Mouse (Mus musculus): ENCODE measurements around the gene Kctd3. TPM values are rescaled to one million over a fixed set of nuclear protein-coding genes. Genes with fewer than 3 reads are reported as not detected.

The Kctd3 gene
- 10.4 and 12.9 TPM in 2 replicates for polyA plus RNA-seq (2012; ENCODE audit: insufficient read depth, insufficient read length, missing spikeins)

DNA sequence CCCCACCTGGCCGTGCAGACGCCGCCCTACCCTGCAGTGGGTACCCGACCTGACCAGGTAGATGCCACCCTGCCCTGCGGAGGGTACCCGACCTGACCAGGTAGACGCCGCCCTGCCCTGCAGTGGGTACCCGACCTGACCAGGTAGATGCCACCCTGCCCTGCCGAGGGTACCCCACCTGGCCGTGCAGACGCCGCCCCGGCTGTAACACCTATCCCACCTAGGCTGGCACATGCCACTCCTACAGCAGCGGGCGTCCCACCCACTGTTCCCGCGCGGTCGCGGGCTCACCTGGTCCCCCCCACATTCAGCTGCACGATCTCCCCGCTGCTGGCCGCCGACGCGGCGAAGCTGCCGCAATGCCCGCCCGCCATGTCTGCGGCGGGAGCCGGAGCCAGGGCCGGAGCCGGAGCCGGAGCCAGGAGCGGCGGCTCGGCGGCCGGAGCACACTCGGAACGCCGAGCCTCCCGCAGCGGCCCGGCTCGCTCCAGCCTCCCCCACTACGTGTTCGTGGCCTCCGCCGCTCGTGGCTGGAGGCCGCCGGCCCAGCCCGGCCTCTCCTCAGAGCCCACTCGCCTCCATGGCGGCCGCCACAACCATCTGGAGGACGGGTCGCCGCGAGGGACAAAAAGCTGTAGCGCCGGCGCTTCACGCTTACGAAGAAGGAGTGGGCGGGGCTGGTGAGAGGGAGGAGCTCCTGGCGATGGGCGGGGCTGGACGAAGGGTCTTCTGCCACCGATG, at the start of gene Kctd3:
TSS of gene Kctd3 (minus strand) at position 603 of the 741 bp plus-strand sequence.
- Histone ChIP-seq H3K4me3 (ENCODE audit: insufficient read depth, low read length) (peak within 1 kb of the TSS; percentile 79), H3K27ac (ENCODE audit: insufficient read depth, low read depth, low read length) (no peak within 1 kb of the TSS), H3K4me1 (ENCODE audit: control insufficient read depth, insufficient read depth, low read length) (peaks cover 12% of the 10 kb centered on the region)
- no peak for TF ChIP-seq CTCF (IDR thresholded peaks at IDR 0.05; ENCODE audit: low read depth, low read length)
- peak; percentile 41; the same call in 1 of the 2 replicates for TF ChIP-seq POLR2A (IDR thresholded peaks at IDR 0.05; ENCODE audit: borderline replicate concordance, low read depth, low read length)

DNA sequence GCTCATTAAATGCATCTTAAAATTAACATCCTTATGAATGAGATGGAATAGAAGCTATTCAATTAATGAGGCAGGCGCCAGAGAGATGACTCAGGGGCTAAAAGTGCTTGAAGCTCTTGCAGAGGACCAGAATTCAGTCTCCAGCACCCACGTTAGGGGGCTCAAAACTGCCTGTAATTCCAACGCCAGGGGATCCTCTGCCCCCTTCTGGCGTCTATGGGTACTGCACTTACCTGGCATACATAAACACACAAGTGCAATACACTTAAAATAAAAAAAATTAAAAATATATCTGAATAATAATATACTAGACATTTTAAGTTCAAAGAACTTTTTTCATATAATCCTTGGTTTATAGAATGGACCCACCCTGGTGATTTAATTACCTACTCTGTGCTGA, 49.8 kb upstream of the Kctd3 start:
- Histone ChIP-seq H3K4me1 (ENCODE audit: control insufficient read depth, insufficient read depth, low read length) (peaks cover 8% of the 10 kb centered on the region), H3K4me3 (ENCODE audit: insufficient read depth, low read length) (no peak overlapping the region), H3K27ac (ENCODE audit: insufficient read depth, low read depth, low read length) (no peak overlapping the region)
- TF ChIP-seq POLR2A (IDR thresholded peaks at IDR 0.05; ENCODE audit: borderline replicate concordance, low read depth, low read length) = no peak
- TF ChIP-seq CTCF (IDR thresholded peaks at IDR 0.05; ENCODE audit: low read depth, low read length) = 0 out of 2 replicates have a peak, but pooled peaks have one; percentile 19

DNA sequence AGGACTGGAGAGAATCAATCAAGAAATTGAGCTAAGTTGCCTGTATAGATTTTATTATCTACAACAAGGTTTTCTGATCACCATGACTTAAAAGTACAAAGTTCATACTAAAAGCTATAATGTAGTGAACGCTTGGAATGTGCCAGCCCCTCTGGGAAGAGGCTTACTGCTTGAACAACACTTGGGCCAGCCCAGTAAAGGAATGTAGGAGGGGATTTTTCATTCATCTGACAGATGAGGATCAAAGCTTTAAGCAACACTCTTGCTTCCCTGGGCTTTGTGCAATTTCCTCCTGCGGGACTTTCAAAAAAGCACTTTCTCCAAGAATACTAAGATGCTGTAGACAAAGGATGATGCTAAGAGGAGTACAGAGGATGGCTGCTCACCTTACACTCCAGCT, 48.3 kb upstream of the Kctd3 start:
- Histone ChIP-seq H3K4me1 (ENCODE audit: control insufficient read depth, insufficient read depth, low read length) (peaks cover 8% of the 10 kb centered on the region), H3K4me3 (ENCODE audit: insufficient read depth, low read length) (no peak overlapping the region), H3K27ac (ENCODE audit: insufficient read depth, low read depth, low read length) (no peak overlapping the region)
- TF ChIP-seq CTCF (IDR thresholded peaks at IDR 0.05; ENCODE audit: low read depth, low read length) (no peak), POLR2A (IDR thresholded peaks at IDR 0.05; ENCODE audit: borderline replicate concordance, low read depth, low read length) (no peak)

DNA sequence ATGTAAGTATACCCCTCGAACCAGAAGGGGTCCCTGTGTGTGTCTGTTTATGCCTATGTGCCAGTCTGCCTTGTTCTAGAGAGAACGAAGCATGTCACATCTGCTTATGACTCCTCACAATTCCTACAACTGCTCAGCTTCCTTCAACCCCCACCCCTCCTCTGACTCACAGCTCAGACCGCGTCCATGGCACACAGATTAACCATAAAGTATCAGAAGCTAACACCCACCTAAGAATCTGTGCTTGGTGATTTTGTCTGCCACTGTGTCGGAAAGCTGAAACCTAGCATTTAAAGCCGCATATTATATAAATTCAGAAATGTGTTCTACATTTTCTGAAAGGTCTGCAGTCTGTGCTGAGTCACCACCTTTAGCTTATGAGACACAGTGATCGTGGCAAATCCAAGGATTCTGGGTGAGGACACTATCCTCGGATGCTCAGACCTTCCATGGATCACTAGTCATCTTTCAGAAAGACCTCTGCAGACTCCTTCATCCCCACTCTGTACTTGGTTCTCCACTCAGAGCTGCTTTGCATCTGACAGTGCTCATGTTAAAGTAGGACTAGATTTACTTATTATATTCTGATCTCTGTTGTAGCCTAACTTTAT, 47.4 kb upstream of the Kctd3 start:
- Histone ChIP-seq H3K4me3 (ENCODE audit: insufficient read depth, low read length) (no peak overlapping the region), H3K4me1 (ENCODE audit: control insufficient read depth, insufficient read depth, low read length) (peaks cover 8% of the 10 kb centered on the region), H3K27ac (ENCODE audit: insufficient read depth, low read depth, low read length) (no peak overlapping the region)
- TF ChIP-seq CTCF (IDR thresholded peaks at IDR 0.05; ENCODE audit: low read depth, low read length) (no peak), POLR2A (IDR thresholded peaks at IDR 0.05; ENCODE audit: borderline replicate concordance, low read depth, low read length) (no peak)

DNA sequence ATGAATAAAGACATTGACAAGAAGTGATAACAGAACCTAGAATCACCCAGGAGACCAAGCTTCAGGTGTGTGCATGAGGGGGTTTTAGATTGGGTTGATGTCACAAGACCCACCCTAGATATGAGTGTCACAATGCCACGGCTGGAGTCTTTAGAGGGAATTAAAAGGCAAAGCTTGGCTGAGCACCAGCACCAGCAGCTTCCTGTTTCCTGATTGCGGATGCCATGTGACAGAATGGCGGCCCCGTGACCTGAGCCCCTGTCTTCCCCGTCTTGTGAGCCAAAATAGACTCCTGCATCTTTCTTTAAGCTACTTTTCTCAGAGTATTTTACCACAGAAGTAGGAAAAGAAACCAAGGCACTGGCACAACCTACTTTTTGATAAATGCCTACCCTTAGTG, 46.5 kb upstream of the Kctd3 start:
- H3K27ac ChIP-seq (ENCODE audit: insufficient read depth, low read depth, low read length) = 0 out of 2 replicates have a peak overlapping the region, but pooled peaks have one; percentile 4
- peaks cover 8% of the 10 kb centered on the region for H3K4me1 ChIP-seq (ENCODE audit: control insufficient read depth, insufficient read depth, low read length)
- TF ChIP-seq CTCF (IDR thresholded peaks at IDR 0.05; ENCODE audit: low read depth, low read length) (no peak), POLR2A (IDR thresholded peaks at IDR 0.05; ENCODE audit: borderline replicate concordance, low read depth, low read length) (no peak)

DNA sequence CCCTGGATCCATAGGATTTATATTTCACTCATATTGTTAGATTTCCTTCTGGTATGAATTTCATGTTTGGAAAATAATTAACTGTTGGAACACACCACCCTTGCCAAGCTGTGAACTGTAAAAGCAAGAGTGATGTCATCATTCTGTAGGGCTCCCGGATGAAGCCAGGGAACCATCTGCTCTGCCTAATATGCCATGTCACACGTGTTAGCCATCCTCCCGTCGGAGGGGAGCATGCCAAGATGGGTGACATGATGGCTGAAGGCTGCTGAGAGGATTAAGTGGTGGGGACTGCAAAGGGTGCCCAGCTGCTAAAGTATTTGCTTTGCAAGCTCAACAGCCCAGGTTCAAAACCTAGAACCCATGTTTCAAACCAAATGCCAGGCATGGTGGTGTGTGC, 44.5 kb upstream of the Kctd3 start:
- TF ChIP-seq POLR2A (IDR thresholded peaks at IDR 0.05; ENCODE audit: borderline replicate concordance, low read depth, low read length) = no peak
- TF ChIP-seq CTCF (IDR thresholded peaks at IDR 0.05; ENCODE audit: low read depth, low read length) = no peak
- Histone ChIP-seq H3K27ac (ENCODE audit: insufficient read depth, low read depth, low read length) (no peak overlapping the region), H3K4me1 (ENCODE audit: control insufficient read depth, insufficient read depth, low read length) (peaks cover 10% of the 10 kb centered on the region), H3K4me3 (ENCODE audit: insufficient read depth, low read length) (no peak overlapping the region)

More for the DNA sequence above, 46.5 kb upstream of the Kctd3 start:
- no peak overlapping the region for H3K4me3 ChIP-seq (ENCODE audit: insufficient read depth, low read length)

DNA sequence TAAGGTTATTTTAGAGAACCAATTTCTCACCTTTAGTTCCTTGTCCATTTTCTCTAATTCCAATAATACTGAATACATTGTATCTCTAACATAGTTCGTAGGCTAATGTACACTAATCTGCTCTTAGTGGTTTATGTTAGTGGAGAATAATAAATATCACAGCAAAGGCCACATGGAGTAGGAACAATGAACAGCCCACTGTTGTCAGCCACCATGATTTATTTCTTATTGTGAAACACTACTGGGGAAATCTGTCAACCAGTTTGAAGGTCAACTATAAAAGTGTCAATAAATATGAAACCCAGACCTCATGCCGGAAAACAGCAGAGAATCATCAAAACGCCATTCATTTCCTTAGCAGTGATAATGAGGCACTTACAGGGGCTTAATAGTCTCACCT, 42.5 kb upstream of the Kctd3 start:
- no peak for TF ChIP-seq POLR2A (IDR thresholded peaks at IDR 0.05; ENCODE audit: borderline replicate concordance, low read depth, low read length)
- no peak for TF ChIP-seq CTCF (IDR thresholded peaks at IDR 0.05; ENCODE audit: low read depth, low read length)
- no peak overlapping the region for H3K27ac ChIP-seq (ENCODE audit: insufficient read depth, low read depth, low read length)
- H3K4me3 ChIP-seq (ENCODE audit: insufficient read depth, low read length) = no peak overlapping the region
- peaks cover 10% of the 10 kb centered on the region for H3K4me1 ChIP-seq (ENCODE audit: control insufficient read depth, insufficient read depth, low read length)

DNA sequence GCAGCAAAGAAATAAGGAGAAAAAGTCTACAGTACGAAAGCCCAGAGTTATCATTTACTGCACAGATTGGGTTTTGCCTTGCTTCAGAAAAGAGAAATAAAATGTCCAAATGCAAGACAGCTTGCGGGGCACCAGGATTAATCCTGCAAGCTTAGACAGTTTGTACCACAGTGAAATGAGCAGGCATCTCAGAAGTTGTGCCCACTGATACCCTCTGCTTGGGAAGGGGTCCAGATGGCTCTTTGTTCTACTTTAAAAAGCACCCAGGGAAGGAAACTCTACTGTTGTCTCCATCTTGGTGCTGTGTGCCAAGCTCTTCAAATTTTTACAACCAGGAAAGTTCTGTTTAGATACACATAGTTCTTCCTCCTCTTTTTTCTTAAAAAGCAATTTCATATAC, 40.7 kb upstream of the Kctd3 start:
- no peak overlapping the region for H3K27ac ChIP-seq (ENCODE audit: insufficient read depth, low read depth, low read length)
- TF ChIP-seq CTCF (IDR thresholded peaks at IDR 0.05; ENCODE audit: low read depth, low read length) (no peak), POLR2A (IDR thresholded peaks at IDR 0.05; ENCODE audit: borderline replicate concordance, low read depth, low read length) (no peak)
- H3K4me3 ChIP-seq (ENCODE audit: insufficient read depth, low read length) = no peak overlapping the region
- H3K4me1 ChIP-seq (ENCODE audit: control insufficient read depth, insufficient read depth, low read length) = peaks cover 2% of the 10 kb centered on the region; the same call in 1 of the 2 replicates

DNA sequence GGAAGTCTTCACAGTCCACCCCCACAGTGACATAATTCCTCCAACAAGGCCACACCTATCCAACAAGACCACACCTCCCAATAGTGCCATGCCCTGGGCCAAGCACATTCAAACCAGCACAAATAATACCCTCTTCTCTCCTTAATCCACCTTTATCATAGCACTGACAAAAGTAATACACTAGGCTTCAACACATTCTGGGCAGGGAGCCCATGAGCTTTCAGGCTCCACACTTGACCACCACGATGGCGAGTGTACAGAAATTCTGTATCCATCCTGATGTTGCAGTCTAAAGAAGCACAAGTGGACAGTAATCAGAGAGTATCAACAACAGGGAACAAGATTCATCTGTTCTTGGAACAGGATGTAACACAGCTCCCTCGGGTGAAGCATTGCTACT, 40.3 kb upstream of the Kctd3 start:
- no peak overlapping the region for H3K4me3 ChIP-seq (ENCODE audit: insufficient read depth, low read length)
- TF ChIP-seq CTCF (IDR thresholded peaks at IDR 0.05; ENCODE audit: low read depth, low read length) (no peak), POLR2A (IDR thresholded peaks at IDR 0.05; ENCODE audit: borderline replicate concordance, low read depth, low read length) (no peak)
- H3K4me1 ChIP-seq (ENCODE audit: control insufficient read depth, insufficient read depth, low read length) = peaks cover 2% of the 10 kb centered on the region; the same call in 1 of the 2 replicates
- H3K27ac ChIP-seq (ENCODE audit: insufficient read depth, low read depth, low read length) = no peak overlapping the region

DNA sequence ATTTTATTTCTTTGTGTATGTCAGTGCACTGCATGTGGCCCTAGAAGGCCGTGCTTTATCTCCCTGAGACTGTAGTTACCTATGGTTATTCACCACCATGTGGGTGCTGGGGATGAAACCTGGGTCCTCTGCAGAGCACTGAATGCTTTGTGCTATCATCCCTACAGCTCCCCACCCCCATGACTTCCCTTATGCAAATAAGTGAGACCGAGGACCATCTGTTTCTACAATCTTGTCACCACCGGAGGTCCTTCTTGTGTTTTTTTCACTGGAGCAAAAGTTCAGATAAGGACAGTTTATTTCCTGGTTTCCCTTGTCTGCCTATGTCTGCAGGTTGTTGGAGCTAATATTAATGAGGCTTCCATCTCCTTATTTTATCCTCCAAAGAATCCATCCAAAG, 39.2 kb upstream of the Kctd3 start:
- H3K27ac ChIP-seq (ENCODE audit: insufficient read depth, low read depth, low read length) = no peak overlapping the region
- H3K4me1 ChIP-seq (ENCODE audit: control insufficient read depth, insufficient read depth, low read length) = peaks cover 2% of the 10 kb centered on the region; the same call in 1 of the 2 replicates
- TF ChIP-seq CTCF (IDR thresholded peaks at IDR 0.05; ENCODE audit: low read depth, low read length) (no peak), POLR2A (IDR thresholded peaks at IDR 0.05; ENCODE audit: borderline replicate concordance, low read depth, low read length) (no peak)
- no peak overlapping the region for H3K4me3 ChIP-seq (ENCODE audit: insufficient read depth, low read length)
